Mouse (Mus musculus) limb, embryonic 14.5 days (tissue): ENCODE results near the gene Sptan1. TPM values are rescaled to one million over a fixed set of nuclear protein-coding genes. Genes with fewer than 3 reads are reported as not detected.
"Not testable (repeated sequence)": the region's sequence is repeated elsewhere in the genome, so short reads cannot be mapped to it uniquely, and the experiment has no call there.

Experiments
- ATAC-seq: fragments of 200-750 bp; cut with Nextera tagmentation; 2 replicates; pipeline ENCODE4 v1.8.0; 2017; ENCODE audit warnings: low read depth, moderate number of reproducible peaks, moderate TSS enrichment; ENCODE audit not compliant: low FRiP score
- DNase-seq: peaks from one replicate; pipeline ENCODE4 v3.0.0-alpha.2; 2015; ENCODE audit warnings: low spot score
- H3K27ac ChIP-seq: fragments of 300-500 bp; sonication (generic); replicated peaks from 2 replicates; pipeline ENCODE4 v1.5.1; 2014; ENCODE audit warnings: low read depth, mild to moderate bottlenecking, low read length, moderate library complexity, mixed read lengths
- H3K27me3 ChIP-seq: fragments of 300-500 bp; sonication (generic); 2 replicates; pipeline ENCODE4 v1.6.1; 2014; ENCODE audit warnings: low read length, mixed read lengths; ENCODE audit not compliant: control insufficient read depth, insufficient read depth
- H3K36me3 ChIP-seq: fragments of 300-500 bp; sonication (generic); 2 replicates; pipeline ENCODE4 v1.6.1; 2014; ENCODE audit warnings: mild to moderate bottlenecking, low read length, moderate library complexity, mixed read lengths; ENCODE audit not compliant: control insufficient read depth, insufficient read depth
- H3K4me1 ChIP-seq: fragments of 300-500 bp; sonication (generic); 2 replicates; pipeline ENCODE4 v1.6.1; 2014; ENCODE audit warnings: antibody characterized with exemption, low read length, mixed read lengths; ENCODE audit not compliant: control insufficient read depth, insufficient read depth
- H3K4me2 ChIP-seq: fragments of 300-500 bp; sonication (generic); replicated peaks from 2 replicates; pipeline ENCODE4 v1.6.1; 2014; ENCODE audit warnings: low read depth, mild to moderate bottlenecking, low read length, moderate library complexity; ENCODE audit not compliant: severe bottlenecking
- H3K4me3 ChIP-seq: fragments of 300-500 bp; sonication (generic); replicated peaks from 2 replicates; pipeline ENCODE4 v1.5.1; 2014; ENCODE audit warnings: low read length
- H3K9ac ChIP-seq: fragments of 300-500 bp; sonication (generic); 2 replicates; pipeline ENCODE4 v1.6.1; 2014; ENCODE audit warnings: mild to moderate bottlenecking, low read depth, low read length, moderate library complexity; ENCODE audit not compliant: severe bottlenecking
- H3K9me3 ChIP-seq: fragments of 300-500 bp; sonication (generic); 2 replicates; pipeline ENCODE4 v1.6.1; 2016; ENCODE audit warnings: low read length; ENCODE audit not compliant: control insufficient read depth
- POLR2A ChIP-seq: fragments of 200-500 bp; IDR thresholded peaks from 2 replicates; pipeline ENCODE4 v1.8.0; 2012; ENCODE audit warnings: inconsistent platforms, mild to moderate bottlenecking, moderate library complexity, borderline replicate concordance; ENCODE audit not compliant: insufficient read depth, insufficient read length; ENCODE audit errors: extremely low read depth
- WGBS: fragments of 180-500 bp; shearing (Covaris S2); extraction: QIAGEN DNeasy Blood & Tissue Kit; methylation state at CpG from one replicate; pipeline ENCODE4 v1.1.7; 2014; 5-methylcytosine and 5-hydroxymethylcytosine counted together
- polyA plus RNA-seq, 2 experiments: library from polyadenylated mRNA; depleted of rRNA in 1 of 2; stranded (reverse) in 1 of 2; unstranded in 1 of 2; fragments of >200 nt; fragmentation: Nextera tagmentation in 1 of 2; extraction: Ambion mirVana in 1 of 2; gene quantifications; 2 replicates each; pipeline versions ENCODE4 v1.2.1 to v1.2.3; 2012 to 2014

The Sptan1 gene
- polyA plus RNA-seq, 2 experiments, result 153 to 206 TPM

- peak; percentile 94 for DNase-seq
- no peaks in the 10 kb centered on the region for H3K9me3 ChIP-seq
- 1% methylated on average over 53 of the region's 54 CpGs for WGBS
- H3K36me3 ChIP-seq, result peaks cover 10% of the 10 kb centered on the region; the same call in 1 of the 2 replicates
- H3K9ac ChIP-seq, result peak within 1 kb of the TSS; percentile 67
- H3K27ac ChIP-seq, result peak within 1 kb of the TSS; percentile 93
- H3K27me3 ChIP-seq, result no peaks in the 10 kb centered on the region
- peak; percentile 94 for ATAC-seq
- H3K4me1 ChIP-seq, result no peaks in the 10 kb centered on the region
- H3K4me3 ChIP-seq, result peak within 1 kb of the TSS; percentile 69
- TF ChIP-seq POLR2A, result peak; percentile 70; the same call in 1 of the 2 replicates
- H3K4me2 ChIP-seq, result peak within 1 kb of the TSS; percentile 62
These were observed 83.5 kb downstream of the Sptan1 start, which contains the start of gene Wdr34 for GRCm38 (mm10) chr2:30048699-30049388. Gene Wdr34 (minus strand): TSS chr2:30048881.

GRCm38 (mm10) chr2:30049831-30050230 lies 84.5 kb downstream of the Sptan1 start:
- peaks cover 10% of the 10 kb centered on the region; the same call in 1 of the 2 replicates for H3K36me3 ChIP-seq
- no peak for DNase-seq
- H3K27me3 ChIP-seq, result no peaks in the 10 kb centered on the region
- ATAC-seq, result no peak
- no peak overlapping the region for H3K4me3 ChIP-seq
- WGBS, result 87% methylated on average over 3 of the region's 3 CpGs
- no peaks in the 10 kb centered on the region for H3K9me3 ChIP-seq
- H3K4me1 ChIP-seq, result no peaks in the 10 kb centered on the region
- no peak overlapping the region for H3K27ac ChIP-seq
- no peak overlapping the region for H3K9ac ChIP-seq
- no peak for TF ChIP-seq POLR2A
- H3K4me2 ChIP-seq, result no peak overlapping the region

- no peak for TF ChIP-seq POLR2A
- H3K36me3 ChIP-seq, result no peaks in the 10 kb centered on the region
- no peaks in the 10 kb centered on the region for H3K27me3 ChIP-seq
- DNase-seq (no peak), ATAC-seq (no peak)
- H3K9me3 ChIP-seq, result no peaks in the 10 kb centered on the region
- no peak overlapping the region for H3K27ac ChIP-seq
- no peaks in the 10 kb centered on the region for H3K4me1 ChIP-seq
- no peak overlapping the region for H3K4me2 ChIP-seq
- 30% methylated on average over 6 of the region's 6 CpGs for WGBS
- no peak overlapping the region for H3K9ac ChIP-seq
- no peak overlapping the region for H3K4me3 ChIP-seq
These were observed 86.8 kb downstream of the Sptan1 start for GRCm38 (mm10) chr2:30051992-30052761.

- not testable (repeated sequence) for H3K36me3 ChIP-seq, H3K27me3 ChIP-seq, H3K27ac ChIP-seq, DNase-seq, H3K4me3 ChIP-seq, H3K9me3 ChIP-seq, ATAC-seq, H3K4me2 ChIP-seq, H3K4me1 ChIP-seq, H3K9ac ChIP-seq
- 89% methylated on average over 3 of the region's 3 CpGs for WGBS
These were observed 90.0 kb downstream of the Sptan1 start for GRCm38 (mm10) chr2:30055310-30055709.

- ATAC-seq, result no peak
- 93% methylated on average over 3 of the region's 3 CpGs for WGBS
These were observed 91.4 kb downstream of the Sptan1 start for GRCm38 (mm10) chr2:30056736-30057135.

More at GRCm38 (mm10) chr2:30056736-30057135, 91.4 kb downstream of the Sptan1 start:
- Histone ChIP-seq H3K27ac (no peak overlapping the region), H3K36me3 (no peaks in the 10 kb centered on the region), H3K9ac (no peak overlapping the region), H3K4me1 (no peaks in the 10 kb centered on the region), H3K27me3 (no peaks in the 10 kb centered on the region), H3K9me3 (no peaks in the 10 kb centered on the region), H3K4me3 (no peak overlapping the region), H3K4me2 (no peak overlapping the region)
- TF ChIP-seq POLR2A, result no peak
- DNase-seq, result no peak
